Mouse (Mus musculus): ENCODE results near the gene Micall1. TPM values are rescaled to one million over a fixed set of nuclear protein-coding genes. Genes with fewer than 3 reads are reported as not detected.
A peak's percentile ranks its signal among the peaks of the same experiment; 100 is the strongest.

The Micall1 gene
- total and polyA plus RNA-seq, 3 experiments: 1.7 to 8.9 (median 6.7) TPM

GRCm38 (mm10) chr15:79166712-79167111, 58.0 kb downstream of the Micall1 start:
- no peak overlapping the region for H3K4me2 ChIP-seq (ENCODE audit: insufficient read depth, low read depth, poor library complexity, severe bottlenecking)
- dilution Hi-C loops (cut with MboI; ENCODE audit: extremely low pct_ligation_motif_present, extremely low pct_unique_long_range_greater_than_20kb, low sequenced_read_pairs) (no loop called here), in situ Hi-C loops (cut with MboI; ENCODE audit: low pct_ligation_motif_present, low pct_unique_long_range_greater_than_20kb, low sequenced_read_pairs) (no loop called here)
- no peak overlapping the region for H3K4me3 ChIP-seq (replicated peaks in 1 of 3; ENCODE audit: low read depth in 2 of 3, low read length in 2 of 3, poor library complexity in 1 of 3)
- H3K9ac ChIP-seq (ENCODE audit: insufficient read depth, low read depth): no peak overlapping the region
- H3K36me3 ChIP-seq (replicated peaks in 1 of 2; ENCODE audit: control insufficient read depth in 1 of 2, insufficient read depth in 1 of 2, low read length in 1 of 2): no peaks in the 10 kb centered on the region
- no peak for TF ChIP-seq BHLHE40 (IDR thresholded peaks at IDR 0.05; ENCODE audit: low read depth, low read length)
- TF ChIP-seq EP300 (IDR thresholded peaks at IDR 0.05; ENCODE audit: low read length): no peak
- no peak for TF ChIP-seq NELFE (IDR thresholded peaks at IDR 0.05; ENCODE audit: low read depth, low read length)
- TF ChIP-seq MAX (IDR thresholded peaks at IDR 0.05; ENCODE audit: low read length): no peak
- TF ChIP-seq CHD2 (IDR thresholded peaks at IDR 0.05; ENCODE audit: low read length): no peak
- TF ChIP-seq CHD1 (IDR thresholded peaks at IDR 0.05; ENCODE audit: low read depth, low read length): no peak
- no peak for TF ChIP-seq ETS1 (conservative IDR thresholded peaks at IDR 0.05; ENCODE audit: low read depth, low read length)
- TF ChIP-seq RCOR1 (conservative IDR thresholded peaks at IDR 0.05; ENCODE audit: low read depth, low read length): no peak
- TF ChIP-seq POLR2AphosphoS2 (IDR thresholded peaks at IDR 0.05; ENCODE audit: low read depth, low read length): no peak
- no peak for TF ChIP-seq PAX5 (IDR thresholded peaks at IDR 0.05; ENCODE audit: low read length)
- TF ChIP-seq MAFK (IDR thresholded peaks at IDR 0.05; ENCODE audit: insufficient replicate concordance, low read length): no peak
- TF ChIP-seq ZC3H11A (IDR thresholded peaks at IDR 0.05; ENCODE audit: low read depth, low read length): no peak
- no peak for TF ChIP-seq KAT2A (IDR thresholded peaks at IDR 0.05; ENCODE audit: insufficient replicate concordance, low read length)
- TF ChIP-seq CTCF (conservative IDR thresholded peaks at IDR 0.05 in 1 of 2, IDR thresholded peaks at IDR 0.05 in 1 of 2; ENCODE audit: low read depth in 2 of 2, low read length in 2 of 2): no peak
- no peak for TF ChIP-seq ZMIZ1 (IDR thresholded peaks at IDR 0.05; ENCODE audit: low read depth, low read length)
- TF ChIP-seq ELF1 (IDR thresholded peaks at IDR 0.05; ENCODE audit: low read depth, low read length): no peak
- TF ChIP-seq USF2 (conservative IDR thresholded peaks at IDR 0.05; ENCODE audit: low read depth, low read length): no peak
- no peak for TF ChIP-seq JUN (IDR thresholded peaks at IDR 0.05; ENCODE audit: insufficient read depth, low read depth, low read length)
- no peaks in the 10 kb centered on the region for H3K9me3 ChIP-seq (replicated peaks; ENCODE audit: low read length)
- no peak for DNase-seq (ENCODE audit: extremely low read depth)
- no peak overlapping the region for H3K27ac ChIP-seq (ENCODE audit: insufficient read depth, low read depth)
- peaks cover 0 to 6% of the 10 kb centered on the region in 2 experiments; a peak in 1 of 4 replicates for H3K4me1 ChIP-seq (ENCODE audit: control insufficient read depth in 1 of 2, insufficient read depth in 2 of 2)
- no peaks in the 10 kb centered on the region for H3K79me2 ChIP-seq (replicated peaks; ENCODE audit: control insufficient read depth, extremely low read depth, insufficient read depth, poor library complexity, severe bottlenecking)
- H3K27me3 ChIP-seq (replicated peaks): peaks cover 88% of the 10 kb centered on the region

DNA sequence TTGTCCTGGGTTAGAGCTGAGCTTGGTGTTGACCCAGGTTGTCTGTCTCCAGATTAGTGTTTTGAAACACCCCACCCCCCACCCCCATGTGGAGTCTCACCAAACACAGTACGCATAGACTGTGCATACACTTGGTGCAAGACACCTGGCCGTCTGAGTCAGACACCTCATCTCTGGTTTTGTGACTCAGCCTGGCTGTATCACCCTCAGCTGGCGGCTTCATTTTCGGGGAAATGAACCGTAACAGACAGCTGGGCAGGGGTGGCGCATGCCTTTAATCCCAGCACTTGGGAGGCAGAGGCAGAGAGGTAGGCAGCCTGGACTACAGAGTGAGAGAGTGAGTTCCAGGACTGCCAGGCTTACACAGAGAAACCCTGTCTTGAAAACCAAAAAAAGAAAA, 68.2 kb downstream of the Micall1 start:
- Histone ChIP-seq H3K4me3 (replicated peaks in 1 of 3; ENCODE audit: low read depth in 2 of 3, low read length in 2 of 3, poor library complexity in 1 of 3) (no peak overlapping the region), H3K79me2 (replicated peaks; ENCODE audit: control insufficient read depth, extremely low read depth, insufficient read depth, poor library complexity, severe bottlenecking) (no peaks in the 10 kb centered on the region), H3K4me2 (ENCODE audit: insufficient read depth, low read depth, poor library complexity, severe bottlenecking) (no peak overlapping the region), H3K4me1 (ENCODE audit: control insufficient read depth in 1 of 2, insufficient read depth in 2 of 2) (peaks cover 7 to 16% of the 10 kb centered on the region in 2 experiments), H3K9ac (ENCODE audit: insufficient read depth, low read depth) (no peak overlapping the region), H3K27ac (ENCODE audit: insufficient read depth, low read depth) (no peak overlapping the region), H3K9me3 (replicated peaks; ENCODE audit: low read length) (no peaks in the 10 kb centered on the region), H3K36me3 (replicated peaks in 1 of 2; ENCODE audit: control insufficient read depth in 1 of 2, insufficient read depth in 1 of 2, low read length in 1 of 2) (no peaks in the 10 kb centered on the region), H3K27me3 (replicated peaks) (peaks cover 62% of the 10 kb centered on the region)
- dilution Hi-C loops (cut with MboI; ENCODE audit: extremely low pct_ligation_motif_present, extremely low pct_unique_long_range_greater_than_20kb, low sequenced_read_pairs) (no loop called here), in situ Hi-C loops (cut with MboI; ENCODE audit: low pct_ligation_motif_present, low pct_unique_long_range_greater_than_20kb, low sequenced_read_pairs) (loop anchor here (5.0 kb wide), 1 partner anchor 35 kb away; no protein-coding TSS in a partner anchor)
- TF ChIP-seq RCOR1 (conservative IDR thresholded peaks at IDR 0.05; ENCODE audit: low read depth, low read length) (no peak), CHD1 (IDR thresholded peaks at IDR 0.05; ENCODE audit: low read depth, low read length) (no peak), TCF12 (IDR thresholded peaks at IDR 0.05; ENCODE audit: low read depth, low read length) (peak; percentile 87), KAT2A (IDR thresholded peaks at IDR 0.05; ENCODE audit: insufficient replicate concordance, low read length) (no peak), MAFK (IDR thresholded peaks at IDR 0.05; ENCODE audit: insufficient replicate concordance, low read length) (no peak), NRF1 (IDR thresholded peaks at IDR 0.05; ENCODE audit: low read depth, low read length) (peak; percentile 26; the same call in 1 of the 2 replicates), MXI1 (IDR thresholded peaks at IDR 0.05; ENCODE audit: low read depth, low read length) (peak; percentile 32; the same call in 1 of the 2 replicates), MAX (IDR thresholded peaks at IDR 0.05; ENCODE audit: low read length) (no peak), JUND (conservative IDR thresholded peaks at IDR 0.05; ENCODE audit: low read depth, low read length) (no peak), HCFC1 (IDR thresholded peaks at IDR 0.05; ENCODE audit: low read depth, low read length) (no peak), BHLHE40 (IDR thresholded peaks at IDR 0.05; ENCODE audit: low read depth, low read length) (peak; percentile 54), POLR2A (IDR thresholded peaks at IDR 0.05; ENCODE audit: low read depth, low read length) (no peak), TBP (conservative IDR thresholded peaks at IDR 0.05; ENCODE audit: low read depth, low read length) (no peak), CHD2 (IDR thresholded peaks at IDR 0.05; ENCODE audit: low read length) (no peak), ETS1 (conservative IDR thresholded peaks at IDR 0.05; ENCODE audit: low read depth, low read length) (peak; percentile 99), MYC (IDR thresholded peaks at IDR 0.05; ENCODE audit: low read depth, low read length) (peak; percentile 71; the same call in 1 of the 2 replicates), ELF1 (IDR thresholded peaks at IDR 0.05; ENCODE audit: low read depth, low read length) (no peak), SIN3A (IDR thresholded peaks at IDR 0.05; ENCODE audit: low read length) (peak; percentile 70; the same call in 1 of the 2 replicates), NELFE (IDR thresholded peaks at IDR 0.05; ENCODE audit: low read depth, low read length) (no peak), CTCF (conservative IDR thresholded peaks at IDR 0.05 in 1 of 2, IDR thresholded peaks at IDR 0.05 in 1 of 2; ENCODE audit: low read depth in 2 of 2, low read length in 2 of 2) (no peak), JUN (IDR thresholded peaks at IDR 0.05; ENCODE audit: insufficient read depth, low read depth, low read length) (peak; percentile 14; the same call in 1 of the 2 replicates), POLR2AphosphoS2 (IDR thresholded peaks at IDR 0.05; ENCODE audit: low read depth, low read length) (no peak), ZMIZ1 (IDR thresholded peaks at IDR 0.05; ENCODE audit: low read depth, low read length) (no peak), MEF2A (IDR thresholded peaks at IDR 0.05; ENCODE audit: borderline replicate concordance, low read depth, low read length) (peak; percentile 47; the same call in 1 of the 2 replicates)
- DNase-seq (ENCODE audit: extremely low read depth): peak; percentile 78

Data from CH12.LX (cell line).